Mouse (Mus musculus) liver, adult 2 months (tissue): ENCODE measurements around the gene Pik3c2g. TPM values are rescaled to one million over a fixed set of nuclear protein-coding genes. Genes with fewer than 3 reads are reported as not detected.

Source experiments
- DNase-seq: peaks from one replicate; pipeline ENCODE4 v3.0.0-alpha.2; 2011; ENCODE audit warnings: low read depth, low spot score; ENCODE audit errors: extremely low read depth
- H3K27ac ChIP-seq: fragments of 200-500 bp; replicated peaks from 2 replicates; pipeline ENCODE4 v1.5.1; 2012; ENCODE audit warnings: low read depth, mild to moderate bottlenecking, control low read depth, inconsistent platforms, low read length; ENCODE audit not compliant: insufficient read depth
- H3K27me3 ChIP-seq: fragments of 200-500 bp; 2 replicates; pipeline ENCODE4 v1.6.1; 2012; ENCODE audit warnings: mild to moderate bottlenecking, moderate library complexity, low read length, inconsistent platforms; ENCODE audit not compliant: control insufficient read depth, insufficient read depth
- H3K36me3 ChIP-seq: fragments of 200-500 bp; 2 replicates; pipeline ENCODE4 v1.6.1; 2012; ENCODE audit warnings: low read length, inconsistent platforms; ENCODE audit not compliant: control insufficient read depth, insufficient read depth
- H3K4me1 ChIP-seq: fragments of 200-500 bp; 2 replicates; pipeline ENCODE4 v1.6.1; 2011; ENCODE audit warnings: low read length; ENCODE audit not compliant: control insufficient read depth, insufficient read depth
- H3K4me3 ChIP-seq: fragments of 200-500 bp; 2 replicates; pipeline ENCODE4 v1.5.1; 2011; ENCODE audit warnings: low read depth, mild to moderate bottlenecking, control low read depth, low read length, moderate library complexity; ENCODE audit not compliant: insufficient read depth
- H3K79me2 ChIP-seq: fragments of 200-500 bp; 2 replicates; pipeline ENCODE4 v1.6.1; 2012; ENCODE audit warnings: inconsistent platforms, mild to moderate bottlenecking, low read length, moderate library complexity; ENCODE audit not compliant: control insufficient read depth, insufficient read depth
- H3K9ac ChIP-seq: fragments of 200-500 bp; 2 replicates; pipeline ENCODE4 v1.6.1; 2012; ENCODE audit warnings: low read depth, mild to moderate bottlenecking, control low read depth, inconsistent platforms, low read length
- CTCF ChIP-seq: fragments of 200-500 bp; IDR thresholded peaks from 2 replicates; pipeline ENCODE4 v1.5.1; 2011; ENCODE audit warnings: low read depth, low read length, control low read depth
- POLR2A ChIP-seq: fragments of 200-500 bp; IDR thresholded peaks from 2 replicates; pipeline ENCODE4 v1.6.1; 2011; ENCODE audit warnings: low read length, control low read depth; ENCODE audit not compliant: insufficient read depth; ENCODE audit errors: extremely low read depth
- whole genome bisulfite sequencing: fragments of 180-500 bp; shearing (Covaris S2); methylation state at CpG from one replicate; pipeline ENCODE4 v1.1.7; 2018; 5-methylcytosine and 5-hydroxymethylcytosine counted together
- polyA plus RNA-seq: library from polyadenylated mRNA; depleted of rRNA; stranded (reverse); fragments of >200 nt; gene quantifications from 2 replicates; pipeline ENCODE4 v1.2.3, GENCODE M21; 2012
- total RNA-seq: library from RNA; depleted of rRNA; stranded (reverse); fragments of >200 nt; gene quantifications from 2 replicates; pipeline ENCODE4 v1.2.3, GENCODE M21; 2014

Pik3c2g gene
- total and polyA plus RNA-seq, 2 experiments, result 6.4 to 26.6 TPM

DNA sequence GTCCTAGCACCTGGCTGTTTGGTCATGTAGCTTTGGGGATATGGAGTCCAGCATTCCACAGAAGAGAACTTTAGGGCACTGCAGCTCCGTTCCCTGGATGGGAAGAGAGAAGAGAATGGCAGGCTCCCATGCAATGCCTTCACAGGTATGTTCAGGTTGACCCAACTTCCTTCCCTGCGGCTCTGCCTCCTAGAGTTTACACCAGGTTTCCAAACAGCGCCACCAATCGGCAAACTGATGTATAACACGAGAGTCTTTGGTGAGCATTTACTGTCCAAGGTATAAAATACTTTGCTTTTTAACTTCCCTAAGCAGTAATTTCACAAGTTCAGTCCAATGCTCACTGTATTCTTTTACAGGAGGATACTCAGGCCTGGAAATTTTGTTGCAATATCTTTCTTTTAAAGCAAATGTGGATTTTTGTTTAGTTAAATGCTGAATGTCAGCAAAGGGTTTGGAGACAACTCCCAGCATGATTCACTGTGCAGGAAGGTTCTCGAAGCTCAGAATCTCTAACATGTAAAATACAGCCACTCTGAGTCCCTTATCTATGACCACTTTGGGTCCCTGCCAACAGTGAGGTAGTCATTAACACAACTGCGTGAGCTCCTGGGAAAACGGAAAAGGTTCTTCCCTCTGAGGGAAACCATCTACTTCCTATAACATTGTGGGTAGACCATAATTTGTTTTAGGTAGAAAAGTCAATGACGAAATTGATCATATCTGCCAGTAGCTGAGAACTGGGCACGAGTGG, 10.6 kb upstream of the Pik3c2g start:
- DNase-seq, result no peak
- H3K27ac ChIP-seq, result no peak overlapping the region
- TF ChIP-seq CTCF, result peak; percentile 26; the same call in 1 of the 2 replicates
- no peak for TF ChIP-seq POLR2A

GRCm38 (mm10) chr6:139577026-139577861, 9.8 kb upstream of the Pik3c2g start:
- 0 out of 2 replicates have a peak overlapping the region, but pooled peaks have one; percentile 7 for H3K4me3 ChIP-seq
- 29% methylated on average over 18 of the region's 18 CpGs for WGBS
- peak; percentile 53 for DNase-seq

More for the DNA sequence above, 10.6 kb upstream of the Pik3c2g start:
- Histone ChIP-seq H3K36me3 (no peaks in the 10 kb centered on the region), H3K27me3 (no peaks in the 10 kb centered on the region), H3K79me2 (no peaks in the 10 kb centered on the region), H3K4me1 (no peaks in the 10 kb centered on the region), H3K9ac (no peak overlapping the region), H3K4me3 (no peak overlapping the region)
- 43% methylated on average over 10 of the region's 10 CpGs for WGBS

DNA sequence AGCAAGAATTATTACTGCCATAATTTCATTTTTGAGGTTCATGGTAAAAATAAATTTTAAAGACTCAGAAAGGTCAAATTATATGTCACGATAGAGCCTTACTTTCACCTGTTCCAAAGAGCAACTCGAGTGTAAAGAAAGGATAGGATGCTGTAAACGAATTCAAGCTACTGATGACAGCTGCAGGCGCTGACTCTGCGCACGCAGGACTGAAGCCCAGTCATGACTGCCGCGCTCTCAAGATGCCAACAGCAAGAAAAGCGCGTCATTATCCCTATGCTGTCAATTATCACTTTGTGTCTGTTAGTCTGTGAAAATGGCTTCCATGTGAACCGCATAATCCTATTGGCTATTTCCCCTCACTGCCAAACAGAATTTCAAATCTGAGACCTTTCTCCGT, 457 bp downstream of the Pik3c2g start:
- Histone ChIP-seq H3K27me3 (no peaks in the 10 kb centered on the region), H3K9ac (peak overlapping the region; percentile 67), H3K4me1 (peaks cover 14% of the 10 kb centered on the region), H3K27ac (peak overlapping the region; percentile 50), H3K36me3 (no peaks in the 10 kb centered on the region), H3K79me2 (peaks cover 3% of the 10 kb centered on the region; the same call in 1 of the 2 replicates), H3K4me3 (peak overlapping the region; percentile 83)
- WGBS, result 16% methylated on average over 12 of the region's 12 CpGs
- peak; percentile 69 for DNase-seq
- TF ChIP-seq POLR2A (no peak), CTCF (no peak)

More at GRCm38 (mm10) chr6:139577026-139577861, 9.8 kb upstream of the Pik3c2g start:
- Histone ChIP-seq H3K79me2 (no peaks in the 10 kb centered on the region), H3K27ac (no peak overlapping the region), H3K9ac (no peak overlapping the region), H3K36me3 (no peaks in the 10 kb centered on the region), H3K27me3 (no peaks in the 10 kb centered on the region), H3K4me1 (no peaks in the 10 kb centered on the region)
- no peak for TF ChIP-seq POLR2A
- TF ChIP-seq CTCF, result peak; percentile 45

GRCm38 (mm10) chr6:139588409-139588808, 1.4 kb downstream of the Pik3c2g start:
- Histone ChIP-seq H3K4me3 (no peak overlapping the region), H3K27me3 (no peaks in the 10 kb centered on the region), H3K27ac (peak overlapping the region; percentile 18; the same call in 1 of the 2 replicates), H3K4me1 (peaks cover 18% of the 10 kb centered on the region), H3K9ac (no peak overlapping the region), H3K79me2 (peaks cover 3% of the 10 kb centered on the region; the same call in 1 of the 2 replicates), H3K36me3 (no peaks in the 10 kb centered on the region)
- TF ChIP-seq POLR2A (no peak), CTCF (no peak)
- WGBS, result 31% methylated on average over 15 of the region's 15 CpGs
- DNase-seq, result peak; percentile 95

DNA sequence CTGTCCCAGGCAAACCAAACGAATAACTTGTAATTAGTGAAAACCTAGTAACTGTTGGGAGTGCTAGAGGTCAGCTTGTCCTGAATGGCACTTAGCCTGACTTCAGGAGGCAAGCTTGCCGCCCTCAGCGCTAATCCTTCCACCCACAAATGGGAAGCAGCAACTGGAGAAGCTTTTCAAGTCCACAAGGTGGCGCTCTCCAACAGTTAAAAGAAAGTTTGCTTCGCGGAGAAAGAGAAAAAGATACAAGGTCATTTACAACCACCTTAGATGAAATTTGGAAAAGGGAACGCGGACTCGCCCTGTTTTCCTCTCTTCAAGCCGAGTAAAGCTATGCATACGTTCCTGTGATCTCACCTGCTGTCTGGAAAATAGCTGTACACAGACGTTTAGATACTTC, 2.3 kb downstream of the Pik3c2g start:
- Histone ChIP-seq H3K79me2 (peaks cover 3% of the 10 kb centered on the region; the same call in 1 of the 2 replicates), H3K4me3 (peak overlapping the region; percentile 20), H3K4me1 (peaks cover 18% of the 10 kb centered on the region), H3K27me3 (no peaks in the 10 kb centered on the region), H3K36me3 (no peaks in the 10 kb centered on the region), H3K9ac (no peak overlapping the region), H3K27ac (no peak overlapping the region)
- DNase-seq, result peak; percentile 88
- no peak for TF ChIP-seq POLR2A
- TF ChIP-seq CTCF, result peak; percentile 57
- WGBS, result 4% methylated on average over 12 of the region's 12 CpGs
